Comparison of ENCODE assay signal across 13 mouse cellular contexts in the genomic region with DNA sequence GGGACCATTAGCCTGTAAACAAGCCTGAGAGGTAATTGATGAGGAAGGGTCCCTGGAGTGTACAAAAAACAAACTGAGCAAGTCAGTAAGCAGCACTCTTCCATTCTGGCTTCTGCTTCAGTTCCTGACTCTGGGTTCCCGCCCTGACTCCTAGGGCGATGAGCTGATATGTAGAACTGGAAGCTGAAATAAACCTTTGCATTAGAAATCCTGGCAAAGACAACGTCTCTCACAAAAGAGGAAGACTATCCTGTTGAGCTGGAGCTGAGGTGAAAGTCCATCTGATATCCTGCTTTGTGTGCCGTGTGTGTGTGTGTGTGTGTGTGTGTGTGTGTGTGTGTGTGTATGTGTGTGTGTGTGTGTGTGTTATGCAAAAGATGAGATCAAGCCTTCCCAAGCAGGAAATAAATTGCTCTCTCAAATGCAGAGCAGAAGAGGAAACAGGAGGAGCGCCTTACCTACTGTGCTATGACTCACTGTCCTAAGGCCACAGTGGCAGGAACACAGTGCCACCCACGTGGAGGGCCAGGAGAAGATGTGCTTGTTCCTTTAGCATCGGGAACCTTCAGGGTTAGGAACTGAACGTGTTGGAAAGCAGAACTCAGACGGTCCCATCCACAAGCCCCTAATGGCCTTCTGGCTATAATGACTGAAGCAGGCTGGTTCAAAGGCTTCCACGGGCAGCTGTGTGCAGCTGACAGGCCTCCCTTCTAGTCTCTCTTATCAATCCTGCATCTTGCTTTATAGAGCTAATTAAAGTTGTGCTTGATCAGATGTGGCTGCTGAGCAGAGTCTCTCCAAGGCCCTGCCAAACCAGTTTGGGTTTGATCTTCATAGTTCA. TPM values are rescaled to one million over a fixed set of nuclear protein-coding genes. Genes with fewer than 3 reads are reported as not detected.
DNase-seq lines count a peak whose midpoint lies in the region; ATAC-seq lines count a peak whose summit lies in the region.
"Had no signal": no experiment of that assay in that cellular context is flagged by ENCODE, and none has a peak within 500 bp of the region (broad histone marks: within the 10 kb centered on the region; RNA-seq: fewer than 3 reads in every experiment).

No protein-coding gene starts in this region.

- 59% methylated on average over 10 of the region's 10 CpGs for WGBS in kidney, embryonic 15.5 days
- 65% methylated on average over 10 of the region's 10 CpGs for WGBS in intestine, embryonic 14.5 days
- WGBS in hindbrain, embryonic 16.5 days, result 83% methylated on average over 10 of the region's 10 CpGs

- no peak for ATAC-seq in kidney, embryonic 15.5 days (replicated peaks; ENCODE audit: low FRiP score)
- ATAC-seq in intestine, embryonic 14.5 days (replicated peaks; ENCODE audit: low FRiP score, low TSS enrichment, low read depth), result peak; percentile 81
- ATAC-seq in hindbrain, embryonic 16.5 days, result no peak
- ATAC-seq: forebrain, embryonic 15.5 days had no signal

- DNase-seq in kidney, postnatal 25 days, result no peak
- DNase-seq in urinary bladder, adult 18-20 months (ENCODE audit: low spot score in 2 of 2), result peak; percentile 42 to 47
- no peak for DNase-seq in urinary bladder, postnatal 10 days (ENCODE audit: low spot score)
- peak; percentile 61 for DNase-seq in intestine, embryonic 14.5 days (ENCODE audit: low spot score)
- peak; percentile 39 to 55 for DNase-seq in urinary bladder, postnatal 36 days (ENCODE audit: low spot score in 2 of 2)
- DNase-seq in gastrocnemius, postnatal 36 days, result no peak
- DNase-seq: right cerebral cortex, postnatal 4 days had no signal

- no peak overlapping the region for H3K9ac ChIP-seq in kidney, embryonic 15.5 days
- H3K9ac ChIP-seq in intestine, embryonic 14.5 days (ENCODE audit: low read length), result no peak overlapping the region
- H3K9ac ChIP-seq in hindbrain, embryonic 16.5 days (ENCODE audit: low read depth, low read length), result no peak overlapping the region
- H3K9ac ChIP-seq: embryonic facial prominence, embryonic 13.5 days; forebrain, embryonic 15.5 days had no signal

- H3K4me1 ChIP-seq in kidney, embryonic 15.5 days, result peaks cover 38% of the 10 kb centered on the region
- peaks cover 14% of the 10 kb centered on the region; the same call in 1 of the 2 replicates for H3K4me1 ChIP-seq in intestine, embryonic 14.5 days (replicated peaks; ENCODE audit: control insufficient read depth, insufficient read depth, low read length)
- no peaks in the 10 kb centered on the region for H3K4me1 ChIP-seq in hindbrain, embryonic 16.5 days (ENCODE audit: control insufficient read depth, insufficient read depth, low read depth, low read length)
- H3K4me1 ChIP-seq: forebrain, embryonic 15.5 days had no signal

- peak overlapping the region; percentile 52 for H3K27ac ChIP-seq in kidney, embryonic 15.5 days
- H3K27ac ChIP-seq in intestine, embryonic 14.5 days (ENCODE audit: low read depth), result peak overlapping the region; percentile 57
- H3K27ac ChIP-seq in hindbrain, embryonic 16.5 days (ENCODE audit: low read depth, low read length), result no peak overlapping the region
- H3K27ac ChIP-seq: embryonic facial prominence, embryonic 13.5 days; forebrain, embryonic 15.5 days; layer of hippocampus, adult 2 months; macrophage had no signal

- no peaks in the 10 kb centered on the region for H3K9me3 ChIP-seq in kidney, embryonic 15.5 days (replicated peaks)
- H3K9me3 ChIP-seq in intestine, embryonic 14.5 days (ENCODE audit: control insufficient read depth, low read length), result no peaks in the 10 kb centered on the region
- no peaks in the 10 kb centered on the region for H3K9me3 ChIP-seq in hindbrain, embryonic 16.5 days (ENCODE audit: control insufficient read depth, low read length)
- H3K9me3 ChIP-seq: embryonic facial prominence, embryonic 13.5 days; forebrain, embryonic 15.5 days had no signal

- no peaks in the 10 kb centered on the region for H3K27me3 ChIP-seq in kidney, embryonic 15.5 days
- H3K27me3 ChIP-seq in intestine, embryonic 14.5 days (replicated peaks; ENCODE audit: control insufficient read depth, insufficient read depth, low read length), result no peaks in the 10 kb centered on the region
- H3K27me3 ChIP-seq in hindbrain, embryonic 16.5 days (replicated peaks; ENCODE audit: control insufficient read depth, insufficient read depth, low read length), result no peaks in the 10 kb centered on the region
- H3K27me3 ChIP-seq: embryonic facial prominence, embryonic 13.5 days; forebrain, embryonic 15.5 days had no signal

- intact Hi-C loops in gastrocnemius, postnatal 36 days (cut with DNase I), result no loop called here

- H3K36me3 ChIP-seq in kidney, embryonic 15.5 days, result no peaks in the 10 kb centered on the region
- no peaks in the 10 kb centered on the region for H3K36me3 ChIP-seq in intestine, embryonic 14.5 days (ENCODE audit: control insufficient read depth, insufficient read depth, low read length)
- no peaks in the 10 kb centered on the region for H3K36me3 ChIP-seq in hindbrain, embryonic 16.5 days (ENCODE audit: control insufficient read depth, insufficient read depth, low read length)
- H3K36me3 ChIP-seq: embryonic facial prominence, embryonic 13.5 days; forebrain, embryonic 15.5 days had no signal

- no peak overlapping the region for H3K4me2 ChIP-seq in kidney, embryonic 15.5 days
- no peak overlapping the region for H3K4me2 ChIP-seq in intestine, embryonic 14.5 days (ENCODE audit: low read length)
- H3K4me2 ChIP-seq in hindbrain, embryonic 16.5 days (ENCODE audit: low read length), result no peak overlapping the region
- H3K4me2 ChIP-seq: embryonic facial prominence, embryonic 13.5 days; forebrain, embryonic 15.5 days had no signal

- H3K4me3 ChIP-seq in kidney, embryonic 15.5 days (replicated peaks), result no peak overlapping the region
- H3K4me3 ChIP-seq in intestine, embryonic 14.5 days (ENCODE audit: low read depth, low read length), result no peak overlapping the region
- H3K4me3 ChIP-seq in hindbrain, embryonic 16.5 days (ENCODE audit: low read length), result no peak overlapping the region
- H3K4me3 ChIP-seq: embryonic facial prominence, embryonic 13.5 days; forebrain, embryonic 15.5 days; layer of hippocampus, adult 2 months had no signal

RNA-seq across cellular contexts. Expression of a gene that starts 19.6 kb away (rescaled TPM):
- 51.6 and 52.5 TPM in 2 replicates for polyA plus RNA-seq in kidney, embryonic 15.5 days (2015; fragmentation: Nextera tagmentation; extraction: Ambion mirVana)
- polyA plus RNA-seq in intestine, embryonic 14.5 days (2014; fragmentation: Nextera tagmentation; extraction: Ambion mirVana), result 43.5 and 43.7 TPM in 2 replicates
- total RNA-seq in gastrocnemius, postnatal 36 days (2021), result 1 to 10 TPM; 1.5 to 2.8 TPM
- 43.5 and 50.6 TPM in 2 replicates for polyA plus RNA-seq in hindbrain, embryonic 16.5 days (2015; fragmentation: Nextera tagmentation; extraction: Ambion mirVana)

Comparison
In these comparisons a context has a peak if more than half of its experiments do, and no peak if none do; other contexts are left out.
1. DNase-seq: peak in urinary bladder, adult 18-20 months (2 of 2), intestine, embryonic 14.5 days (single experiment) and urinary bladder, postnatal 36 days (2 of 2); none in kidney, postnatal 25 days (0 of 2), urinary bladder, postnatal 10 days (single experiment) and gastrocnemius, postnatal 36 days (0 of 2).